Mouse (Mus musculus) ovary, postnatal 36 days (tissue): ENCODE data around the gene Gm11116.
"Not testable (repeated sequence)": the region's sequence is repeated elsewhere in the genome, so short reads cannot be mapped to it uniquely, and the experiment has no call there.

Source experiments
- DNase-seq: peaks from one replicate; pipeline ENCODE4 v3.0.0; 2022; ENCODE audit warnings: low spot score, mixed read lengths

Gene Gm11116

GRCm38 (mm10) chr5:88111430-88111829, at the start of gene Gm11116:
Gm11116 (minus strand) TSS chr5:88111530.
- DNase-seq, result no peak

DNA sequence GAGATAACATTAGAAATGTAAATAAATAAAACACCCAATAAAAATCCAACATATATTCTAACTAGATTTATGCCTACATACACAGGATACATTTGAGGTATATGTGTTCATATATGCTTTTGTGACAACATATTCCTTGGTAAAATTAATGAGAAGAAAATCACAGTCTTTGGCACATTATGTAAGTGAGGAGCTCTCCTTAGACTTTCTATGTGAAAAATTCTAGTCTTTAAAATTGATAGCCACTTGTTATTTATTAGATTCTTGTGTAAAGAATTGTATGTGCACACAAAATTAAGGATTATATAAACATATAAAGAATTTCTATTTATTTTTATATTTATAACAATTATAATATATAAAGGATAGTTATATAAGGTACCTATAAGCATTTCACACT, 42.7 kb upstream of the Gm11116 start, which contains the start of gene Gm11115:
Gene Gm11115 (minus strand): TSS at position 101 of the 400 bp plus-strand sequence.
- DNase-seq, result no peak

DNA sequence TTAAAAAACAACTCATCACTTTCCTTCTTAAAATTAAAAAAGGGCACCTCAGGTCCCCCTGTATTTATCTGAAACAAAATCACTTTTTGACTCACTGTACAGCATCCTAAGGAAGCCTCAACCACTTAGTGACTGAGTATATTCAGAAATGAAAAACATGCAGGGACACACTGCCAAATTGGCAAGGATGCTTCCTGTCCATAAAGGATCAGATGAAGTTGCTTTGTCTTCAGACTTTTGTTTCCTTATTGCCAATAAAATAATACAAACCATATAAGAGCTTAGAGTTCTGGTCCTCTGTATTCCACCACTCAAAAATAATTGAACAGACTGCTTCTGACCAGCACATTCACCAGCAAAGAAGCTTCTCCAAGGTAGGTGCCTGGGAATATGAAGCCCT, 25.1 kb downstream of the Gm11116 start, which contains the start of gene Smr2:
Gene Smr2 (plus strand): TSS at position 301 of the 400 bp plus-strand sequence.
- DNase-seq, result not testable (repeated sequence)
